Mouse (Mus musculus) myocyte (in vitro differentiated cells): ENCODE measurements at regions not wholly inside any gene's neighbourhood (a gene's known extent, or its start where the extent isn't known, plus 50 kb on each side); places are given as distances from the start of the nearest gene placed in this dataset.

Source experiments
- MAX ChIP-seq: IDR thresholded peaks from one replicate; pipeline ENCODE4 v1.6.1; 2011; ENCODE audit warnings: low read depth, mild to moderate bottlenecking, control low read depth
- MYOG ChIP-seq, 3 experiments: IDR thresholded peaks; one replicate each; pipeline ENCODE4 v1.6.1; 2011; ENCODE audit warnings: control low read depth in 2 of 3, low read depth in 2 of 3, mild to moderate bottlenecking in 2 of 3; ENCODE audit not compliant: insufficient read length in 2 of 3, control insufficient read depth in 1 of 3, insufficient read depth in 1 of 3

DNA sequence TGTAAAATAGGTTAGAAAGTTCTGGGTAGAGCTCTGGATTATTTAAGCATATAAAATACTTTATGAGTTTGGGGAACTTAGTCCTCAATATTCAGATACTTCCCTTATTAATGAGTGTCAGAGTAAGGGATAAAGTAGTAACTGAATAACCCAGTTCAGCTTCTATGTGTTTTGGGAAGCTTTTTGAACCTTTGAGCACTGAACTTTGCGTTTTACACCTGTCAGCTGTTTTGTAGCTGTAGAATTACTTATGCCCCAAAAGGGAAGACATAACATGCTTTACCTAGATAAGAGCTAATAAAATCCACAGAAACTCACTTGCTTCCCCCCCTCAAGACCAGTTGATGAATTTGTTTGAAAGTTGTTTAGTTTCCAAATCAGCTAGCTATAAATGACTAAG, 124.9 kb upstream of the Nectin3 start:
- no peak for TF ChIP-seq MAX
- no peak for TF ChIP-seq MYOG (IDR thresholded peaks at IDR 0.05; ENCODE audit: control insufficient read depth in 1 of 3, insufficient read depth in 1 of 3, insufficient read length in 2 of 3, low read depth in 2 of 3)
